Mouse (Mus musculus): ENCODE data around the gene Gm37240.

DNA sequence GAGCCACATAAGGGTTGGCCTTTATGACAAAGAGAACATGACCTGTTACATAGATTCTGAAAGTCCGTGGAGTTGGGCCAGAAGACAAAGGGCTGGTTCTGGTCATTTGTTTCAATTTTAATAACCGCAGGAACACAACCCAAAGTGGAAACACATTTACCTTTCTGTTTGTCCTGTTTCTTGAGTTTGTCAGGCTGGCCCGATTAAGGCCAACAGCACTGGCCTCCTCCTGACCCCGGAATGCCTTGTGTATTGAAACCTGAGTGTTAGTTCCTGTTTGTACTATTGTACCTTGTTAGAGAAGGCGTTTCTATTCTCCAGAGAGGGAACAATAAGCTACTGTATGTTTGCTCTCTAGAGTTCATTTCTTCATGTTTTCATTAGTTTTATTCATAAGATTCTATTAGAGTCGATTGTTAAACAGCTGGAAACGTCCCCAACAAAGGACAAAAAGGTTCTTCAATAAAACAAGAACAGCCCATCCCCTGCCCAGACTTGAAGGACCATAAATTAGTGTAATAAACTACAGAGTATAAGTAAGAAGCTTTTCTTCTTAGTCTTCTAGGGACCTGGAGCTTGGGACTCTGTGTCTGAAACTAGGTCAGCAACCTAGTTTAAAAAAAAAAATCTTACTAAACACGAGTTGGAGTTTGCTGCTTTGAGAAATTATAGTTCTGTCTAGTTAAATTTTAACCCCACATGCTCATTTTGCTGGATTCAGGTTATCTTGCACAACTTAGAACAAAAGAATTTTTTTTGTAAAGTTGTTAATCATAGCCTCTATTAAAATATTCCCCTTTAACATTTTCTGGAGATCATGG, 1112.9 kb downstream of the Gm37240 start:
- no peak for TF ChIP-seq POLR2A (IDR thresholded peaks at IDR 0.05; ENCODE audit: insufficient read depth, low read length)
- no peak for TF ChIP-seq CTCF (IDR thresholded peaks at IDR 0.05; ENCODE audit: low read depth, low read length)
- TF ChIP-seq EP300 (IDR thresholded peaks at IDR 0.05; ENCODE audit: insufficient read depth, low read depth, low read length) = no peak

All from ES-Bruce4 (cell line).